Mouse (Mus musculus) intestine, postnatal 0 days (tissue): Measurements from ENCODE around the gene Cep57l1. TPM values are rescaled to one million over a fixed set of nuclear protein-coding genes. Genes with fewer than 3 reads are reported as not detected.

ENCODE experiments used
- ATAC-seq: fragments of 200-750 bp; cut with Nextera tagmentation; 2 replicates; pipeline ENCODE4 v1.8.0; 2017; ENCODE audit warnings: mild to moderate bottlenecking, moderate TSS enrichment, moderate library complexity
- H3K27ac ChIP-seq: fragments of 300-500 bp; sonication (generic); 2 replicates; pipeline ENCODE4 v1.5.1; 2014; ENCODE audit warnings: mild to moderate bottlenecking, low read depth, low read length, moderate library complexity
- H3K27me3 ChIP-seq: fragments of 300-500 bp; sonication (generic); replicated peaks from 2 replicates; pipeline ENCODE4 v1.6.1; 2014; ENCODE audit warnings: low read length, mixed read lengths; ENCODE audit not compliant: control insufficient read depth, insufficient read depth
- H3K36me3 ChIP-seq: fragments of 300-500 bp; sonication (generic); 2 replicates; pipeline ENCODE4 v1.6.1; 2014; ENCODE audit warnings: mild to moderate bottlenecking, moderate library complexity; ENCODE audit not compliant: control insufficient read depth, insufficient read depth
- H3K4me1 ChIP-seq: fragments of 300-500 bp; sonication (generic); replicated peaks from 2 replicates; pipeline ENCODE4 v1.6.1; 2014; ENCODE audit warnings: antibody characterized with exemption, low read length, mixed read lengths; ENCODE audit not compliant: control insufficient read depth, insufficient read depth
- H3K4me2 ChIP-seq: fragments of 300-500 bp; sonication (generic); replicated peaks from 2 replicates; pipeline ENCODE4 v1.6.1; 2014; ENCODE audit warnings: low read depth, mild to moderate bottlenecking, moderate library complexity
- H3K4me3 ChIP-seq: fragments of 300-500 bp; sonication (generic); 2 replicates; pipeline ENCODE4 v1.5.1; 2014; ENCODE audit warnings: low read depth, low read length
- H3K9ac ChIP-seq: fragments of 300-500 bp; sonication (generic); 2 replicates; pipeline ENCODE4 v1.6.1; 2014; ENCODE audit warnings: mild to moderate bottlenecking, low read depth, low read length
- H3K9me3 ChIP-seq: fragments of 300-500 bp; sonication (generic); 2 replicates; pipeline ENCODE4 v1.6.1; 2016; ENCODE audit warnings: mixed run types; ENCODE audit not compliant: control insufficient read depth
- CTCF ChIP-seq: sonication (generic); IDR thresholded peaks from 2 replicates; pipeline ENCODE4 v1.5.1; 2016; ENCODE audit warnings: low read depth, mild to moderate bottlenecking, control low read depth, antibody characterized with exemption, moderate library complexity
- WGBS: fragments of 180-500 bp; shearing (Covaris S2); extraction: QIAGEN DNeasy Blood & Tissue Kit; methylation state at CpG from one replicate; pipeline ENCODE4 v1.1.7; 2014; 5-methylcytosine and 5-hydroxymethylcytosine counted together
- polyA plus RNA-seq: library from polyadenylated mRNA; unstranded; fragments of >200 nt; fragmentation: Nextera tagmentation; extraction: Ambion mirVana; gene quantifications from 2 replicates; pipeline ENCODE4 v1.2.1, GENCODE M21; 2015

Gene Cep57l1
- polyA plus RNA-seq, 1 experiment from 2014 or later, result 5.3 TPM

DNA sequence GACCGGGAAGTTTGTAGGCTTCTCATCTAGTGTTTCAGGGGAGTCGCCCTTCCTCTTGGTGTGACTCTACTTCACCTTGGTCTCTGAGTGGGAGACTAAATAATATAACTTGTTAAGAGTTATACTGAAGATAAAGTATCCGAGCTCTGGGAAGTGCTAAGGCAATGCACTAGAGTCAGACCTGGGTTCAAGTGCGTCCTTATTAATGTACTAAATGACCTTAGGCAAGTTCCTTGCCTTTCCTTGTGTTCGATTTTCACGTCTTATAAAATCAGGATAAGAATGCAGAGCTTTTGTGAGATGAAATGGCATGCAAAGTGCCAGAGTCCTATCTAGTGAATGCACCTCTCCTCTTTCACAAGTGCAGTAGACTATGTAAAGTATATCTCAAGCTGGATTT, 2.9 kb upstream of the Cep57l1 start:
- no peak for ATAC-seq
- Histone ChIP-seq H3K4me1 (0 out of 2 replicates have a peak, but pooled peaks cover 12% of the 10 kb centered on the region), H3K9ac (no peak overlapping the region), H3K9me3 (no peaks in the 10 kb centered on the region), H3K4me2 (peak overlapping the region; percentile 86), H3K27ac (no peak overlapping the region), H3K27me3 (no peaks in the 10 kb centered on the region), H3K4me3 (no peak overlapping the region; the same call in 1 of the 2 replicates), H3K36me3 (no peaks in the 10 kb centered on the region)
- no peak for TF ChIP-seq CTCF
- 66% methylated on average over 6 of the region's 6 CpGs for WGBS

DNA sequence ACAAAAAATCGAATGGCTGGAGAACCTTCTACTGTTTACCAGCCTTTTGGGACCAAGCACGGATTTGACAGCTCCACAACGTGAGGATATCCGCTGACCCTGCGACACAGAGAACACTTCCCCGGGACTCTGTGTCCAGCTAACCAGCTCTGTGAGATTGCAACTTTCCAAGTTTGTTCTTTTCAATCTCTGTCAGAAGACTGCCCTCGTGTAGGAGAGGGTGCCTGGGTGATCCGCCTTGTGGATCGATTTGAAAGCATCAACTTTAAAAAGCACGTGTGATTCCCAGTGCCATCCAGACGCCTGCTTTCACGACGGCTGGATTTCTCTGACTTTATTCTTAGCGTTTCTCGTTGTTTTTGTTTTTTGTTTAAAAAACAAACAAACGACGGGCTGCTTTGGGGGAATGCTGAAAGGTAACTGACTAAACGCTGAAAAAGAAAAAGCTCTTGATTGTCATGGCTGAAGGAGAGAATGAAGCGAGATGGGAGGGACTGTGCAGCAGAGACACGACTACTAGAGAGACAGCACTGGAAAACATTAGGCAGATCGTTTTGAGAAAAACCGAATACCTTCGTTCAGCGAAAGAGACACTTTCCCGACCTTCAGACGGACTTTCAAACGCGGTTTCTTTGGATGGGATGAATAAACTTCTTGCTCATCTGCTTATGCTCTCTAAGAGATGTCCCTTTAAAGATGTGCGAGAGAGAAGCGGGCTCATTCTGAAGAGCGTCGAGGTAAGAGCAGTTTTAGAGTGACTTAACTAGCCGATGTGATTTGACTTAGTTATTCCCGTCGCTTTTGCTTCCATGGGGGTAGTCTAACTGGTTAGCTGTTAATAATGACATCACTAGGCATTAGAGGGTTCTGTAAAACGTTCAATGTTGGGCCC, 1.1 kb upstream of the Cep57l1 start:
- Histone ChIP-seq H3K27me3 (no peaks in the 10 kb centered on the region), H3K4me2 (peak overlapping the region; percentile 86), H3K4me1 (0 out of 2 replicates have a peak, but pooled peaks cover 12% of the 10 kb centered on the region), H3K9ac (peak overlapping the region; percentile 61), H3K36me3 (no peaks in the 10 kb centered on the region), H3K27ac (peak overlapping the region; percentile 96), H3K4me3 (peak overlapping the region; percentile 54), H3K9me3 (no peaks in the 10 kb centered on the region)
- peak; percentile 3 for ATAC-seq
- WGBS, result under 1% methylated on average over 36 of the region's 36 CpGs
- 0 out of 2 replicates have a peak, but pooled peaks have one; percentile 2 for TF ChIP-seq CTCF

DNA sequence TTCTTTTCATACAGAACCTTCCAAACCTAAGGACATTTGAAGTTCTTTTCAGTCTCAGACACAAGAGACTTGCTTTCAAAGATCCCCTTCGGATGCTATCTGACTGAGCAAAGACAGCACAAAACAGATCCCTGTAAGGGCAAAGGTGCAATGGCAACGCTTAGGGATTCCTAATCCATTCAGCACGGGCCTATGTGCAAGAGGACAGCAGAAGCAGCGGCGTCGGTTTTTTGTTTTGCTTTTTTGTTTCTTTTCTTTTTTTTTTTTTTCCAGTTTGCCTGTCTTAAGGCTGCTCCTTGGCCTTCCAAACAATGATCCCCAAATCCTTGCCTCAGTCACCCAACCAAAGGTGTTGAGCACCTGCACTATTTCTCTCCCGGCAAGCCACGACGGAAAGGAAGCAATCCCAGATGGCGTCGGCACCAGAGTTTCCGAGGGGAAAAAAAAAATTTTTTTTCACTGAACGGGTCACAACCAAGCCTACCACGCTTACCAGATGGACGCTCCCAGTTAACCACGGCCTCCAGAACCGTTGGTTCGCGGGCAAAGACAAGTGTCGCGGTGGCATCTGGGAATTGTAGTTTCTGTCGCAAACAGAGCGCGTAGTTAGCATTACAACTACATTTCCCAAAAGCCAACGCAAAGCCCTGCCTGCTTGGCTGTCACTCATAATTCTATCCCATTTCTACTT, 446 bp downstream of the Cep57l1 start:
- 3% methylated on average over 25 of the region's 25 CpGs for WGBS
- Histone ChIP-seq H3K27me3 (no peaks in the 10 kb centered on the region), H3K27ac (peak overlapping the region; percentile 96), H3K36me3 (no peaks in the 10 kb centered on the region), H3K9me3 (no peaks in the 10 kb centered on the region), H3K9ac (peak overlapping the region; percentile 61), H3K4me3 (peak overlapping the region; percentile 54), H3K4me2 (peak overlapping the region; percentile 86), H3K4me1 (0 out of 2 replicates have a peak, but pooled peaks cover 12% of the 10 kb centered on the region)
- no peak for TF ChIP-seq CTCF
- ATAC-seq, result peak; percentile 74

DNA sequence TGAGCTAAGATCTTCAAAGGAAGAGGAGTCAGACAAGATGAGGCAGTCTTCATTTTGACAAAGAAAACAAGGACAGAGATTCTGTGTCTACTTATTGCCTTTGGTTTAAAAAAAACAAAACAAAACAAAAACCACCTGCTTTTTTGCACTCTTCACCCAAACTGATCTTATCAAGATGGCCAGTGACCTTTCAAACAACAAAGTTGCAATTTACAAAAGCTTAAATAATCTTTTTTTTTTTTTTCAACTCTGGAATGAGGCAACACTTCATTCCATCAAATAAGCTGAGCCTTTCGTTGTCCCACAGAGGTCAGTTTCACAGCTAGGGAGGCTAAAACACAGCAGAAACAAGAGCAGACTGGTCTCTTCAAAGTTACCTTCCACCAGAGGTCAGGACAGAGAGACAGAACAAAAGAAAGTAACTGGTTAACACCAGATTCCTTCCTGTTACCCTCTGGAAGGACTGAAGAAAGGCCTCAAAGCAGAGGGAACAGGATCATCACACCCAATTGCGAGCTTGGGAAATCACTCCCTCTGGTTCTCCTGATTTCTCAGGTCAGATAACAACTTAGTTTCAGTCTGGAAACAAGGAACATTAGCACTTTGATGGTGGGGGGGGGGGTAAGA, 3.8 kb downstream of the Cep57l1 start:
- TF ChIP-seq CTCF, result no peak

DNA sequence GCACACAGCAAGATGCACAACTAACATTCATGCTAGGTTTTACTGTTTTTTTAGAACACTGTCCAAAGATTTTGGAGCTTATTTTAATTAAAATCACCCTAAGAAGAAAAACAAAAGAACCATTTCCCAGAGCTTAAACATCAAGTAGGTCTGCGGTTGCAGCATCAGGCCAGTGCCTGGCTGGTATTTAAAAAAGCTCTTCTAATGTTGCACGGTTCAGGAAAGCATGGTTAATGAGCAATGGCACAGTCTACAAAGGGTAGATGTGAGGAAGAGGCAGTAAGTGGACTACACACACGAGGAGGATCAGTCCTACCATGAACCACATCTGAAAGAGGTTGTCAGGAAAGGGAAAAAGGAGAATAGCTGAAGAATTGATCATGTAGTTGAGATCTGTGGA, 5.0 kb downstream of the Cep57l1 start:
- no peak for ATAC-seq
- WGBS, result 85% methylated on average over 3 of the region's 3 CpGs
- Histone ChIP-seq H3K9ac (no peak overlapping the region), H3K27me3 (no peaks in the 10 kb centered on the region), H3K4me1 (no peaks in the 10 kb centered on the region), H3K27ac (no peak overlapping the region), H3K4me3 (no peak overlapping the region), H3K36me3 (peaks cover 21% of the 10 kb centered on the region; the same call in 1 of the 2 replicates), H3K9me3 (no peaks in the 10 kb centered on the region), H3K4me2 (no peak overlapping the region)
- TF ChIP-seq CTCF, result no peak

More for the DNA sequence above, 3.8 kb downstream of the Cep57l1 start:
- Histone ChIP-seq H3K27ac (no peak overlapping the region), H3K9ac (no peak overlapping the region), H3K4me1 (no peaks in the 10 kb centered on the region), H3K4me3 (no peak overlapping the region), H3K27me3 (no peaks in the 10 kb centered on the region), H3K36me3 (peaks cover 13% of the 10 kb centered on the region; the same call in 1 of the 2 replicates), H3K9me3 (no peaks in the 10 kb centered on the region), H3K4me2 (no peak overlapping the region)
- no peak for ATAC-seq
- 69% methylated on average over 2 of the region's 2 CpGs for WGBS

DNA sequence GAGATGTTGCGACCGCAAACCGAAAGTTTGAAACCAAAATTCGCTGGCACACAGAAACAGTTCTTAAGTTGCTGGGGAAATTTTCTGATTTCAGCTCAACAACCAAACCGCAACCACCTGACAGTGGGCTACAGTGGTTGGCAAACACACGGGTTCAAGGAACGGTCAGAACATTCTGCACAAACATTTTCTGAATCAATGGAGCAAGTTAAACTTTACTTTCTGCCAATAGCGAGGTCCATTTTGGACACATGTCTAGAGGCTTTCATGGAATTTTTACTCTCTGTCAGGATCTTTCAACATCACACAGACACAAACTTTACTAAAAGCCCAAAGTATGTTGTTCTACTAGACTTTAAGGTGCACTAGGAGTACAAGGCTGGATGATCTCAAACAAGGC, 6.2 kb downstream of the Cep57l1 start:
- ATAC-seq, result no peak
- WGBS, result 95% methylated on average over 8 of the region's 8 CpGs

More for the DNA sequence above, 6.2 kb downstream of the Cep57l1 start:
- H3K36me3 ChIP-seq, result peaks cover 21% of the 10 kb centered on the region; the same call in 1 of the 2 replicates
- TF ChIP-seq CTCF, result no peak
- H3K4me1 ChIP-seq, result no peaks in the 10 kb centered on the region
- H3K9me3 ChIP-seq, result no peaks in the 10 kb centered on the region
- no peak overlapping the region for H3K4me2 ChIP-seq
- H3K27me3 ChIP-seq, result no peaks in the 10 kb centered on the region
- H3K9ac ChIP-seq, result no peak overlapping the region
- H3K4me3 ChIP-seq, result no peak overlapping the region
- no peak overlapping the region for H3K27ac ChIP-seq
